Mouse (Mus musculus) kidney, adult 2 months (tissue): ENCODE results near the gene Arhgef10l.

ENCODE experiments used
- CTCF ChIP-seq: fragments of 200-500 bp; conservative IDR thresholded peaks from 2 replicates; pipeline ENCODE4 v1.5.1; 2011; ENCODE audit warnings: low read depth, mild to moderate bottlenecking, control low read depth, low read length, moderate library complexity, mixed read lengths; ENCODE audit not compliant: insufficient read depth, insufficient read length
- POLR2A ChIP-seq: fragments of 200-500 bp; IDR thresholded peaks from one replicate; pipeline ENCODE4 v1.6.1; 2011; ENCODE audit warnings: low read depth, low read length, control low read depth

GRCm38 (mm10) chr4:140608228-140608720 is 57.5 kb downstream of the Arhgef10l start:
- TF ChIP-seq CTCF (no peak), POLR2A (no peak)
